Mouse (Mus musculus): ENCODE results near the gene Tbc1d10b.

DNA sequence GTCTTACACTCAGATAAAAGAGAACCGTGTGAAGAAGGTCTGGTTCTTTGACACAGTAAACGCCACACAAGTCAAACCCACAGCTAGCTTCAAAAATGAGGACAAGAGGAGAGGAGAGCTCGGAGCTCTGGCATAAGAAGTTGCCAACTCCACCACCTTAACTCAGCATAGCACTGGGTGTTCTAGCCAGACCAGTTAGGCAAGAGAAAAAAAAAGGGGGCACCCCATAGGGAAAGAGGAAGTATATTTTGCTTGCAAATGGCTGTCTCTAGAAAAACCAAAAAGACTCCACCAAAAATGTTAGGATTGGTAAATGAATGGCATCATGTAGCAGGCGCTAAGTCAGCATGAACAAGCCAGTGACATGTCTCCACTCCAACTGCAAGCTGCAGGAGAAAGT lies 44.3 kb downstream of the Tbc1d10b start:
- no peak for TF ChIP-seq CTCF (conservative IDR thresholded peaks at IDR 0.05; ENCODE audit: insufficient read depth, insufficient read length, low read depth, low read length)
- TF ChIP-seq POLR2A (IDR thresholded peaks at IDR 0.05; ENCODE audit: low read depth, low read length) = no peak
